Comparison of ENCODE assay signal across 13 mouse cellular contexts in the genomic region with DNA sequence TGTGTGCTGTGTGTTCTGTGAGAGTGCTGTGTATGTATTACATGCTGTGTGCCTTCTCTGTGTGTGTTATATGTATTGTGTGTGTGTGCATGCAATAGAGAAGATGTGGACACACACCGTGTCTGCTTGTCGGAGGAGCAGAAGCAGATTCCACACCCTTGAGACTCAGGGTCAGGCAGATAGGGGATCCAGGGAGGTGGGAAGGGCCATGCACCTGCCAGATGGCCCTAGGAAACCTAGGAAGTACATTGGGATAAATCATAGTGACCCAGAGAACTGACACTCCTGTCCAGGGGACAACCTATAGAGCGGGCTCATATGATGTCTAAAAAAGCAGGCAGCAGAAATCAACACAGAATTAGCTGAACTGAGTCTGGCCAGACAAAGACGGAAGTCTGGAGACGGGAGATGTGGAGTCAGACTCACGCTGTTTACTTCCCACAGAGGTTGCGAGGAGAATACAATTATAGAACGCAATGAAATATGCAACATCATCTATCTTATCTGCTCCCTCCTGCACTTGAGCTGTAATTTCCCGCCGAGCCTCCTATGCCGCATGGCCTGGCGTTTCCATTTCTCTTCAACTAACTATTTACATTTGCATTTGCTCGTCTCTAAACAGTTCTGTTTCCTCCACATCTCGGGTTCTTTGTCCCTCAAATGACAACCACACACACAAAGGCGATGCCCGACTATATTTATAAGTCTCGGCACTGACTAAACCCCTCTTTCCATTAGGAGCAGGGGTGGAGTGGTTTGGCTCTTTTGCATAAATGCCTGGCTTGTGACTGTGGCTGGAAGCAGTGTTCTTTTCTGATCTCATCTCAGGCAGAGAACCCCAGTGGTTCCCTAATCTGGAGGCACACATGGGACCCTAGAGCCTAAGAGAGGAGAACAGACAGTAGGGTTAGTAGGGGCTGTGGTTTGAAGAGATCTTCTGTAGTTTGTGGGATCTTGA. TPM values are rescaled to one million over a fixed set of nuclear protein-coding genes. Genes with fewer than 3 reads are reported as not detected.
A peak's percentile ranks its signal among the peaks of the same experiment; 100 is the strongest.
DNase-seq lines count a peak whose midpoint lies in the region; ATAC-seq lines count a peak whose summit lies in the region.
"Had no signal": no experiment of that assay in that cellular context is flagged by ENCODE, and none has a peak within 500 bp of the region (broad histone marks: within the 10 kb centered on the region; RNA-seq: fewer than 3 reads in every experiment).

No protein-coding gene starts in this region.

- no peaks in the 10 kb centered on the region for H3K36me3 ChIP-seq in forebrain, embryonic 10.5 days (replicated peaks)
- no peaks in the 10 kb centered on the region for H3K36me3 ChIP-seq in forebrain, embryonic 13.5 days (ENCODE audit: poor library complexity, severe bottlenecking)
- no peaks in the 10 kb centered on the region for H3K36me3 ChIP-seq in megakaryocyte, embryonic 14.5 days (replicated peaks; ENCODE audit: low read length)
- H3K36me3 ChIP-seq in liver, embryonic 16.5 days (ENCODE audit: control insufficient read depth, insufficient read depth), result no peaks in the 10 kb centered on the region
- H3K36me3 ChIP-seq in stomach, embryonic 14.5 days (ENCODE audit: control insufficient read depth, insufficient read depth, low read length), result no peaks in the 10 kb centered on the region
- no peaks in the 10 kb centered on the region for H3K36me3 ChIP-seq in kidney, embryonic 16.5 days (ENCODE audit: insufficient read depth, low read length)

- ATAC-seq in forebrain, embryonic 13.5 days, result no peak
- no peak for ATAC-seq in megakaryocyte, adult 5-6 weeks (ENCODE audit: poor library complexity, severe bottlenecking)
- peak; percentile 90 for ATAC-seq in liver, embryonic 16.5 days (ENCODE audit: low read depth)
- ATAC-seq in stomach, embryonic 14.5 days (ENCODE audit: insufficient number of reproducible peaks, insufficient read depth, low FRiP score, low read depth), result 0 out of 2 replicates have a peak, but pooled peaks have one; percentile 28
- no peak for ATAC-seq in kidney, embryonic 16.5 days (ENCODE audit: low FRiP score, low TSS enrichment)
- ATAC-seq: Patski had no signal

- H3K4me3 ChIP-seq in forebrain, embryonic 10.5 days, result no peak overlapping the region
- H3K4me3 ChIP-seq in forebrain, embryonic 13.5 days, result no peak overlapping the region
- peak overlapping the region; percentile 75 for H3K4me3 ChIP-seq in megakaryocyte, embryonic 14.5 days (replicated peaks)
- no peak overlapping the region; the same call in none of the 2 replicates for H3K4me3 ChIP-seq in liver, embryonic 16.5 days (ENCODE audit: low read depth, low read length)
- H3K4me3 ChIP-seq in stomach, embryonic 14.5 days (ENCODE audit: low read depth, low read length), result no peak overlapping the region
- no peak overlapping the region for H3K4me3 ChIP-seq in kidney, embryonic 16.5 days (ENCODE audit: low read length)
- H3K4me3 ChIP-seq: gastrocnemius, adult 2 months had no signal

- peak overlapping the region; percentile 2; the same call in 1 of the 2 replicates for H3K27ac ChIP-seq in forebrain, embryonic 10.5 days
- no peak overlapping the region for H3K27ac ChIP-seq in forebrain, embryonic 13.5 days
- H3K27ac ChIP-seq in liver, embryonic 16.5 days (ENCODE audit: low read length), result peak overlapping the region; percentile 88
- no peak overlapping the region for H3K27ac ChIP-seq in stomach, embryonic 14.5 days (ENCODE audit: low read length)
- H3K27ac ChIP-seq in kidney, embryonic 16.5 days (ENCODE audit: low read length), result no peak overlapping the region
- H3K27ac ChIP-seq: gastrocnemius, adult 2 months had no signal

- H3K27me3 ChIP-seq in forebrain, embryonic 10.5 days (ENCODE audit: poor library complexity, severe bottlenecking), result no peaks in the 10 kb centered on the region
- no peaks in the 10 kb centered on the region for H3K27me3 ChIP-seq in forebrain, embryonic 13.5 days
- peaks cover 17% of the 10 kb centered on the region for H3K27me3 ChIP-seq in megakaryocyte, embryonic 14.5 days (replicated peaks)
- no peaks in the 10 kb centered on the region for H3K27me3 ChIP-seq in liver, embryonic 16.5 days (ENCODE audit: control insufficient read depth, insufficient read depth, low read depth, low read length)
- no peaks in the 10 kb centered on the region for H3K27me3 ChIP-seq in stomach, embryonic 14.5 days (ENCODE audit: control insufficient read depth, insufficient read depth, low read length)
- H3K27me3 ChIP-seq in kidney, embryonic 16.5 days (ENCODE audit: insufficient read depth, low read length), result no peaks in the 10 kb centered on the region
- H3K27me3 ChIP-seq: Patski had no signal

- H3K4me2 ChIP-seq in forebrain, embryonic 13.5 days, result no peak overlapping the region
- peak overlapping the region; percentile 46 for H3K4me2 ChIP-seq in liver, embryonic 16.5 days (ENCODE audit: low read depth, low read length)
- 0 out of 2 replicates have a peak overlapping the region, but pooled peaks have one; percentile 6 for H3K4me2 ChIP-seq in stomach, embryonic 14.5 days (replicated peaks; ENCODE audit: low read depth, low read length)
- no peak overlapping the region for H3K4me2 ChIP-seq in kidney, embryonic 16.5 days (replicated peaks; ENCODE audit: low read depth, low read length)

- H3K9ac ChIP-seq in forebrain, embryonic 13.5 days, result no peak overlapping the region
- H3K9ac ChIP-seq in liver, embryonic 16.5 days (ENCODE audit: low read depth, low read length), result peak overlapping the region; percentile 19; the same call in 1 of the 2 replicates
- H3K9ac ChIP-seq in stomach, embryonic 14.5 days (replicated peaks; ENCODE audit: low read depth, low read length), result no peak overlapping the region
- H3K9ac ChIP-seq in kidney, embryonic 16.5 days (replicated peaks; ENCODE audit: low read length), result no peak overlapping the region

- peaks cover 13% of the 10 kb centered on the region for H3K4me1 ChIP-seq in forebrain, embryonic 10.5 days
- peaks cover 27% of the 10 kb centered on the region for H3K4me1 ChIP-seq in forebrain, embryonic 13.5 days
- peaks cover 24% of the 10 kb centered on the region for H3K4me1 ChIP-seq in megakaryocyte, embryonic 14.5 days
- peaks cover 36% of the 10 kb centered on the region for H3K4me1 ChIP-seq in liver, embryonic 16.5 days (ENCODE audit: control insufficient read depth, low read depth, low read length)
- peaks cover 8% of the 10 kb centered on the region for H3K4me1 ChIP-seq in stomach, embryonic 14.5 days (ENCODE audit: control insufficient read depth, insufficient read depth, low read length)
- H3K4me1 ChIP-seq in kidney, embryonic 16.5 days (ENCODE audit: insufficient read depth, low read length), result peaks cover 10% of the 10 kb centered on the region; the same call in 1 of the 2 replicates

- WGBS in forebrain, embryonic 10.5 days, result 89% methylated on average over 17 of the region's 17 CpGs
- WGBS in forebrain, embryonic 13.5 days, result 74% methylated on average over 17 of the region's 17 CpGs
- WGBS in liver, embryonic 16.5 days (ENCODE audit: insufficient replicate concordance), result 19% methylated on average over 17 of the region's 17 CpGs
- 33% methylated on average over 17 of the region's 17 CpGs for WGBS in stomach, embryonic 14.5 days
- 76% methylated on average over 17 of the region's 17 CpGs for WGBS in kidney, embryonic 16.5 days

- no peaks in the 10 kb centered on the region for H3K9me3 ChIP-seq in forebrain, embryonic 10.5 days
- H3K9me3 ChIP-seq in forebrain, embryonic 13.5 days (replicated peaks), result no peaks in the 10 kb centered on the region
- no peaks in the 10 kb centered on the region for H3K9me3 ChIP-seq in megakaryocyte, embryonic 14.5 days
- H3K9me3 ChIP-seq in liver, embryonic 16.5 days (replicated peaks; ENCODE audit: control insufficient read depth, low read length), result no peaks in the 10 kb centered on the region
- no peaks in the 10 kb centered on the region for H3K9me3 ChIP-seq in stomach, embryonic 14.5 days (ENCODE audit: control insufficient read depth, low read depth, low read length)
- H3K9me3 ChIP-seq in kidney, embryonic 16.5 days (ENCODE audit: low read length), result no peaks in the 10 kb centered on the region

- DNase-seq in forebrain, embryonic 10.5 days (ENCODE audit: extremely low spot score, low spot score), result no peak
- no peak for DNase-seq in right cerebral cortex, postnatal 10 days (ENCODE audit: low spot score in 2 of 2)
- DNase-seq: gastrocnemius, adult 2 months; kidney, postnatal 36 days had no signal

RNA-seq across cellular contexts. Expression of gene Glrp1, which starts 27.4 kb away (rescaled TPM):
- polyA plus RNA-seq in forebrain, embryonic 10.5 days (2016; fragmentation: Nextera tagmentation; extraction: Ambion mirVana), result not detected in 2 replicates
- polyA plus RNA-seq in forebrain, embryonic 13.5 days (2015; fragmentation: Nextera tagmentation; extraction: Ambion mirVana), result not detected in 2 replicates
- not detected in 2 replicates for polyA plus RNA-seq in megakaryocyte, embryonic 14.5 days (2012; ENCODE audit: insufficient read depth, low replicate concordance)
- total RNA-seq in megakaryocyte, adult 5-6 weeks (2015), result 0.18 and 0.59 TPM in 2 replicates
- not detected in 2 replicates for total RNA-seq in megakaryocyte, adult 5-6 weeks (2017)
- polyA plus RNA-seq in liver, embryonic 16.5 days (2015; fragmentation: Nextera tagmentation; extraction: Ambion mirVana), result 0.05 and 0.11 TPM in 2 replicates
- not detected in 2 replicates for polyA plus RNA-seq in stomach, embryonic 14.5 days (2014; fragmentation: Nextera tagmentation; extraction: Ambion mirVana)
- not detected in 2 replicates for polyA plus RNA-seq in kidney, embryonic 16.5 days (2015; fragmentation: Nextera tagmentation; extraction: Ambion mirVana)
- total RNA-seq: gastrocnemius, adult 2 months had no signal
- polyA plus RNA-seq: embryonic facial prominence, embryonic 11.5 days; limb, embryonic 14.5 days; Patski had no signal

Comparison
In these comparisons a context has a peak if more than half of its experiments do, and no peak if none do; other contexts are left out.
1. H3K27ac ChIP-seq: peak in forebrain, embryonic 10.5 days (single experiment) and liver, embryonic 16.5 days (single experiment); none in forebrain, embryonic 13.5 days (single experiment), stomach, embryonic 14.5 days (single experiment) and kidney, embryonic 16.5 days (single experiment).
2. ATAC-seq: peak in liver, embryonic 16.5 days (single experiment) and stomach, embryonic 14.5 days (single experiment); none in forebrain, embryonic 13.5 days (single experiment), megakaryocyte, adult 5-6 weeks (single experiment) and kidney, embryonic 16.5 days (single experiment).
3. H3K4me2 ChIP-seq: peak in liver, embryonic 16.5 days (single experiment) and stomach, embryonic 14.5 days (single experiment); none in forebrain, embryonic 13.5 days (single experiment) and kidney, embryonic 16.5 days (single experiment).